Mouse (Mus musculus): ENCODE measurements around the gene Pnma1.

- TF ChIP-seq CTCF (IDR thresholded peaks at IDR 0.05; ENCODE audit: low read depth) (peak; percentile 26; the same call in 1 of the 2 replicates), EP300 (IDR thresholded peaks at IDR 0.05; ENCODE audit: low read depth) (no peak; the same call in 1 of the 2 replicates)
Measured at GRCm38 (mm10) chr12:84180701-84181435, 32.6 kb upstream of the Pnma1 start.
